Comparison of ENCODE assay signal across 8 mouse cellular contexts in genomic region chr5:140767704-140768141, GRCm38 (mm10). TPM values are rescaled to one million over a fixed set of nuclear protein-coding genes. Genes with fewer than 3 reads are reported as not detected.
DNase-seq lines count a peak whose midpoint lies in the region; ATAC-seq and TF ChIP-seq lines count a peak whose summit lies in the region.

No protein-coding gene starts in this region.

- H3K4me2 ChIP-seq in kidney, embryonic 14.5 days (replicated peaks; ENCODE audit: low read depth, low read length): peak overlapping the region; percentile 5; the same call in 1 of the 2 replicates
- no peak overlapping the region for H3K4me2 ChIP-seq in limb, embryonic 12.5 days
- H3K4me2 ChIP-seq in midbrain, embryonic 13.5 days (replicated peaks): no peak overlapping the region; the same call in 1 of the 2 replicates
- H3K4me2 ChIP-seq in stomach, embryonic 14.5 days (replicated peaks; ENCODE audit: low read depth, low read length): 0 out of 2 replicates have a peak overlapping the region, but pooled peaks have one; percentile 2

- H3K27ac ChIP-seq in embryonic fibroblast, embryonic 13.5 days (ENCODE audit: insufficient read depth, low read length): peak overlapping the region; percentile 70
- H3K27ac ChIP-seq in heart, embryonic 10.5 days: peak overlapping the region; percentile 93
- H3K27ac ChIP-seq in kidney, embryonic 14.5 days (ENCODE audit: low read depth, low read length): peak overlapping the region; percentile 95
- H3K27ac ChIP-seq in limb, embryonic 12.5 days: peak overlapping the region; percentile 76
- H3K27ac ChIP-seq in midbrain, embryonic 13.5 days: peak overlapping the region; percentile 89
- H3K27ac ChIP-seq in stomach, embryonic 14.5 days (ENCODE audit: low read length): peak overlapping the region; percentile 94

- H3K9me3 ChIP-seq in megakaryocyte, embryonic 14.5 days: no peaks in the 10 kb centered on the region
- no peaks in the 10 kb centered on the region for H3K9me3 ChIP-seq in heart, embryonic 10.5 days
- no peaks in the 10 kb centered on the region for H3K9me3 ChIP-seq in kidney, embryonic 14.5 days (ENCODE audit: control insufficient read depth, low read length)
- H3K9me3 ChIP-seq in limb, embryonic 12.5 days: no peaks in the 10 kb centered on the region
- H3K9me3 ChIP-seq in midbrain, embryonic 13.5 days: no peaks in the 10 kb centered on the region
- no peaks in the 10 kb centered on the region for H3K9me3 ChIP-seq in stomach, embryonic 14.5 days (ENCODE audit: control insufficient read depth, low read depth, low read length)

- 25% methylated on average over 9 of the region's 9 CpGs for WGBS in heart, embryonic 10.5 days
- WGBS in kidney, embryonic 14.5 days: 8% methylated on average over 9 of the region's 9 CpGs
- 49% methylated on average over 9 of the region's 9 CpGs for WGBS in limb, embryonic 12.5 days
- WGBS in midbrain, embryonic 13.5 days: 13% methylated on average over 9 of the region's 9 CpGs
- WGBS in stomach, embryonic 14.5 days: 24% methylated on average over 9 of the region's 9 CpGs

- H3K4me3 ChIP-seq in megakaryocyte, embryonic 14.5 days (replicated peaks): peak overlapping the region; percentile 75
- no peak overlapping the region for H3K4me3 ChIP-seq in embryonic fibroblast, embryonic 13.5 days (ENCODE audit: insufficient read depth, low read length)
- no peak overlapping the region for H3K4me3 ChIP-seq in heart, embryonic 10.5 days
- no peak overlapping the region for H3K4me3 ChIP-seq in kidney, embryonic 14.5 days (ENCODE audit: low read length)
- no peak overlapping the region for H3K4me3 ChIP-seq in limb, embryonic 12.5 days (replicated peaks)
- H3K4me3 ChIP-seq in midbrain, embryonic 13.5 days (replicated peaks): no peak overlapping the region
- no peak overlapping the region for H3K4me3 ChIP-seq in stomach, embryonic 14.5 days (ENCODE audit: low read depth, low read length)

- H3K4me1 ChIP-seq in megakaryocyte, embryonic 14.5 days: peaks cover 100% of the 10 kb centered on the region
- peaks cover 22% of the 10 kb centered on the region for H3K4me1 ChIP-seq in embryonic fibroblast, embryonic 13.5 days (ENCODE audit: control insufficient read depth, insufficient read depth, low read length)
- H3K4me1 ChIP-seq in heart, embryonic 10.5 days: peaks cover 73% of the 10 kb centered on the region
- peaks cover 36% of the 10 kb centered on the region for H3K4me1 ChIP-seq in kidney, embryonic 14.5 days (ENCODE audit: control insufficient read depth, insufficient read depth, low read length)
- H3K4me1 ChIP-seq in limb, embryonic 12.5 days (replicated peaks): peaks cover 34% of the 10 kb centered on the region
- peaks cover 43% of the 10 kb centered on the region for H3K4me1 ChIP-seq in midbrain, embryonic 13.5 days (replicated peaks)
- H3K4me1 ChIP-seq in stomach, embryonic 14.5 days (ENCODE audit: control insufficient read depth, insufficient read depth, low read length): peaks cover 35% of the 10 kb centered on the region

- no peak for ATAC-seq in megakaryocyte, adult 5-6 weeks (ENCODE audit: poor library complexity, severe bottlenecking)
- ATAC-seq in kidney, embryonic 14.5 days (ENCODE audit: low FRiP score, low TSS enrichment): peak; percentile 84
- ATAC-seq in limb, embryonic 12.5 days (ENCODE audit: insufficient number of reproducible peaks, insufficient read depth, low FRiP score, low TSS enrichment, low read depth): no peak
- ATAC-seq in midbrain, embryonic 13.5 days: peak; percentile 60
- ATAC-seq in stomach, embryonic 14.5 days (ENCODE audit: insufficient number of reproducible peaks, insufficient read depth, low FRiP score, low read depth): peak; percentile 64; the same call in 1 of the 2 replicates

- H3K27me3 ChIP-seq in megakaryocyte, embryonic 14.5 days (replicated peaks): no peaks in the 10 kb centered on the region
- H3K27me3 ChIP-seq in heart, embryonic 10.5 days (ENCODE audit: insufficient read depth, poor library complexity, severe bottlenecking): no peaks in the 10 kb centered on the region
- no peaks in the 10 kb centered on the region for H3K27me3 ChIP-seq in kidney, embryonic 14.5 days (ENCODE audit: control insufficient read depth, insufficient read depth, low read length)
- no peaks in the 10 kb centered on the region for H3K27me3 ChIP-seq in limb, embryonic 12.5 days
- H3K27me3 ChIP-seq in midbrain, embryonic 13.5 days: no peaks in the 10 kb centered on the region
- no peaks in the 10 kb centered on the region for H3K27me3 ChIP-seq in stomach, embryonic 14.5 days (ENCODE audit: control insufficient read depth, insufficient read depth, low read length)

- TF ChIP-seq CTCF in embryonic fibroblast, embryonic 13.5 days (IDR thresholded peaks at IDR 0.05; ENCODE audit: borderline replicate concordance, insufficient read depth, low read length): no peak

- TF ChIP-seq POLR2A in embryonic fibroblast, embryonic 13.5 days (IDR thresholded peaks at IDR 0.05; ENCODE audit: low read depth, low read length): no peak

- H3K9ac ChIP-seq in kidney, embryonic 14.5 days (ENCODE audit: low read depth, low read length): peak overlapping the region; percentile 24; the same call in 1 of the 2 replicates
- H3K9ac ChIP-seq in limb, embryonic 12.5 days (replicated peaks): no peak overlapping the region
- peak overlapping the region; percentile 44; the same call in 1 of the 2 replicates for H3K9ac ChIP-seq in midbrain, embryonic 13.5 days (replicated peaks)
- no peak overlapping the region for H3K9ac ChIP-seq in stomach, embryonic 14.5 days (replicated peaks; ENCODE audit: low read depth, low read length)

- DNase-seq in heart, embryonic 10.5 days (ENCODE audit: low spot score): peak; percentile 92

- peaks cover 39% of the 10 kb centered on the region for H3K36me3 ChIP-seq in megakaryocyte, embryonic 14.5 days (replicated peaks; ENCODE audit: low read length)
- H3K36me3 ChIP-seq in heart, embryonic 10.5 days: peaks cover 9% of the 10 kb centered on the region
- H3K36me3 ChIP-seq in kidney, embryonic 14.5 days (ENCODE audit: control insufficient read depth, insufficient read depth, low read length): peaks cover 4% of the 10 kb centered on the region
- peaks cover 7% of the 10 kb centered on the region; the same call in 1 of the 2 replicates for H3K36me3 ChIP-seq in limb, embryonic 12.5 days
- H3K36me3 ChIP-seq in midbrain, embryonic 13.5 days: no peaks in the 10 kb centered on the region
- H3K36me3 ChIP-seq in stomach, embryonic 14.5 days (ENCODE audit: control insufficient read depth, insufficient read depth, low read length): no peaks in the 10 kb centered on the region; the same call in none of the 2 replicates

RNA-seq across cellular contexts. Expression of gene Amz1, which starts 43.8 kb away (rescaled TPM):
- polyA plus RNA-seq in megakaryocyte, embryonic 14.5 days (2012; ENCODE audit: insufficient read depth, low replicate concordance): 4.5 TPM in 1 of 2 replicates, not detected in the other
- total RNA-seq in megakaryocyte, adult 5-6 weeks (2015): 2.5 and 4.4 TPM in 2 replicates
- total RNA-seq in megakaryocyte, adult 5-6 weeks (2017): 3.0 and 4.4 TPM in 2 replicates
- 0.44 and 0.65 TPM in 2 replicates for polyA plus RNA-seq in embryonic fibroblast, embryonic 13.5 days (2011; ENCODE audit: insufficient read length, low read depth, missing spikeins)
- polyA plus RNA-seq in heart, embryonic 10.5 days (2016; fragmentation: Nextera tagmentation; extraction: Ambion mirVana): 0.55 and 1.2 TPM in 2 replicates
- polyA plus RNA-seq in kidney, embryonic 14.5 days (2014; fragmentation: Nextera tagmentation; extraction: Ambion mirVana): 1.1 and 1.5 TPM in 2 replicates
- 0.89 and 0.93 TPM in 2 replicates for polyA plus RNA-seq in limb, embryonic 12.5 days (2016; fragmentation: Nextera tagmentation; extraction: Ambion mirVana)
- 2.1 and 3.2 TPM in 2 replicates for polyA plus RNA-seq in midbrain, embryonic 13.5 days (2015; fragmentation: Nextera tagmentation; extraction: Ambion mirVana)
- 1.1 and 1.2 TPM in 2 replicates for polyA plus RNA-seq in stomach, embryonic 14.5 days (2014; fragmentation: Nextera tagmentation; extraction: Ambion mirVana)

Comparison
In these comparisons a context has a peak if more than half of its experiments do, and no peak if none do; other contexts are left out.
1. ATAC-seq: peak in kidney, embryonic 14.5 days (single experiment), midbrain, embryonic 13.5 days (single experiment) and stomach, embryonic 14.5 days (single experiment); none in megakaryocyte, adult 5-6 weeks (single experiment) and limb, embryonic 12.5 days (single experiment).
2. H3K4me2 ChIP-seq: peak in kidney, embryonic 14.5 days (single experiment) and stomach, embryonic 14.5 days (single experiment); none in limb, embryonic 12.5 days (single experiment) and midbrain, embryonic 13.5 days (single experiment).
3. H3K9ac ChIP-seq: peak in kidney, embryonic 14.5 days (single experiment) and midbrain, embryonic 13.5 days (single experiment); none in limb, embryonic 12.5 days (single experiment) and stomach, embryonic 14.5 days (single experiment).
4. Peak in every context shown above with its lines, with median percentiles within 50 percentile points of each other: H3K27ac ChIP-seq.